Mouse (Mus musculus): ENCODE results near the gene Mss51. TPM values are rescaled to one million over a fixed set of nuclear protein-coding genes. Genes with fewer than 3 reads are reported as not detected.
A peak's percentile ranks its signal among the peaks of the same experiment; 100 is the strongest.

The Mss51 gene
- polyA plus RNA-seq, 2 experiments = 1.8 to 6.3 TPM

GRCm38 (mm10) chr14:20451765-20452331 lies 44.9 kb downstream of the Mss51 start, which contains the start of gene Cfap70:
Cfap70 (minus strand) TSS chr14:20452226.
- DNase-seq (ENCODE audit: low spot score) (peak; percentile 82), ATAC-seq (ENCODE audit: low FRiP score, low read depth) (peak; percentile 71)
- Histone ChIP-seq H3K9me3 (ENCODE audit: control insufficient read depth, low read length) (no peaks in the 10 kb centered on the region), H3K36me3 (ENCODE audit: control insufficient read depth, insufficient read depth, low read length) (peaks cover 16% of the 10 kb centered on the region), H3K4me3 (replicated peaks; ENCODE audit: low read length) (peak within 1 kb of the TSS; percentile 34), H3K9ac (ENCODE audit: low read depth, low read length, severe bottlenecking) (peak within 1 kb of the TSS; percentile 29; the same call in 1 of the 2 replicates), H3K4me2 (replicated peaks; ENCODE audit: low read depth, low read length, severe bottlenecking) (peak within 1 kb of the TSS; percentile 69), H3K4me1 (ENCODE audit: control insufficient read depth, insufficient read depth, low read length) (peaks cover 8% of the 10 kb centered on the region; the same call in 1 of the 2 replicates), H3K27me3 (ENCODE audit: control insufficient read depth, insufficient read depth, low read length) (no peaks in the 10 kb centered on the region), H3K27ac (replicated peaks; ENCODE audit: low read depth, low read length) (no peak within 1 kb of the TSS)
- TF ChIP-seq POLR2A (IDR thresholded peaks at IDR 0.05; ENCODE audit: borderline replicate concordance, extremely low read depth, insufficient read depth, insufficient read length) = no peak
- WGBS = 3% methylated on average over 15 of the region's 15 CpGs

GRCm38 (mm10) chr14:20451302-20451701 lies 45.4 kb downstream of the Mss51 start:
- DNase-seq (ENCODE audit: low spot score) (no peak), ATAC-seq (ENCODE audit: low FRiP score, low read depth) (no peak)
- no peak overlapping the region for H3K27ac ChIP-seq (replicated peaks; ENCODE audit: low read depth, low read length)
- WGBS = 14% methylated on average over 2 of the region's 2 CpGs
- peaks cover 10% of the 10 kb centered on the region for H3K36me3 ChIP-seq (ENCODE audit: control insufficient read depth, insufficient read depth, low read length)
- H3K27me3 ChIP-seq (ENCODE audit: control insufficient read depth, insufficient read depth, low read length) = no peaks in the 10 kb centered on the region
- peaks cover 8% of the 10 kb centered on the region; the same call in 1 of the 2 replicates for H3K4me1 ChIP-seq (ENCODE audit: control insufficient read depth, insufficient read depth, low read length)
- H3K4me2 ChIP-seq (replicated peaks; ENCODE audit: low read depth, low read length, severe bottlenecking) = peak overlapping the region; percentile 69
- 0 out of 2 replicates have a peak overlapping the region, but pooled peaks have one; percentile 29 for H3K9ac ChIP-seq (ENCODE audit: low read depth, low read length, severe bottlenecking)
- peak overlapping the region; percentile 34 for H3K4me3 ChIP-seq (replicated peaks; ENCODE audit: low read length)
- TF ChIP-seq POLR2A (IDR thresholded peaks at IDR 0.05; ENCODE audit: borderline replicate concordance, extremely low read depth, insufficient read depth, insufficient read length) = no peak
- H3K9me3 ChIP-seq (ENCODE audit: control insufficient read depth, low read length) = no peaks in the 10 kb centered on the region

- no peak for DNase-seq (ENCODE audit: low spot score)
- WGBS = 58% methylated on average over 12 of the region's 12 CpGs
- TF ChIP-seq POLR2A (IDR thresholded peaks at IDR 0.05; ENCODE audit: borderline replicate concordance, extremely low read depth, insufficient read depth, insufficient read length) = no peak
Observed at GRCm38 (mm10) chr14:20447209-20447608, 49.5 kb downstream of the Mss51 start.

GRCm38 (mm10) chr14:20442252-20442651 lies 54.4 kb downstream of the Mss51 start:
- Histone ChIP-seq H3K27me3 (ENCODE audit: control insufficient read depth, insufficient read depth, low read length) (no peaks in the 10 kb centered on the region), H3K27ac (replicated peaks; ENCODE audit: low read depth, low read length) (no peak overlapping the region), H3K4me1 (ENCODE audit: control insufficient read depth, insufficient read depth, low read length) (no peaks in the 10 kb centered on the region), H3K4me2 (replicated peaks; ENCODE audit: low read depth, low read length, severe bottlenecking) (no peak overlapping the region), H3K4me3 (replicated peaks; ENCODE audit: low read length) (no peak overlapping the region), H3K9me3 (ENCODE audit: control insufficient read depth, low read length) (no peaks in the 10 kb centered on the region), H3K36me3 (ENCODE audit: control insufficient read depth, insufficient read depth, low read length) (no peaks in the 10 kb centered on the region), H3K9ac (ENCODE audit: low read depth, low read length, severe bottlenecking) (no peak overlapping the region)
- DNase-seq (ENCODE audit: low spot score) = no peak
- 72% methylated on average over 17 of the region's 17 CpGs for WGBS
- ATAC-seq (ENCODE audit: low FRiP score, low read depth) = no peak
- no peak for TF ChIP-seq POLR2A (IDR thresholded peaks at IDR 0.05; ENCODE audit: borderline replicate concordance, extremely low read depth, insufficient read depth, insufficient read length)

More at GRCm38 (mm10) chr14:20447209-20447608, 49.5 kb downstream of the Mss51 start:
- H3K4me1 ChIP-seq (ENCODE audit: control insufficient read depth, insufficient read depth, low read length) = peaks cover 8% of the 10 kb centered on the region; the same call in 1 of the 2 replicates
- no peak overlapping the region for H3K27ac ChIP-seq (replicated peaks; ENCODE audit: low read depth, low read length)
- no peaks in the 10 kb centered on the region for H3K36me3 ChIP-seq (ENCODE audit: control insufficient read depth, insufficient read depth, low read length)
- H3K9me3 ChIP-seq (ENCODE audit: control insufficient read depth, low read length) = no peaks in the 10 kb centered on the region
- H3K4me2 ChIP-seq (replicated peaks; ENCODE audit: low read depth, low read length, severe bottlenecking) = no peak overlapping the region
- no peaks in the 10 kb centered on the region for H3K27me3 ChIP-seq (ENCODE audit: control insufficient read depth, insufficient read depth, low read length)
- H3K9ac ChIP-seq (ENCODE audit: low read depth, low read length, severe bottlenecking) = no peak overlapping the region
- no peak for ATAC-seq (ENCODE audit: low FRiP score, low read depth)
- no peak overlapping the region for H3K4me3 ChIP-seq (replicated peaks; ENCODE audit: low read length)

GRCm38 (mm10) chr14:20436976-20437375 lies 59.7 kb downstream of the Mss51 start:
- Histone ChIP-seq H3K4me1 (ENCODE audit: control insufficient read depth, insufficient read depth, low read length) (no peaks in the 10 kb centered on the region), H3K4me3 (replicated peaks; ENCODE audit: low read length) (no peak overlapping the region), H3K9me3 (ENCODE audit: control insufficient read depth, low read length) (no peaks in the 10 kb centered on the region), H3K27me3 (ENCODE audit: control insufficient read depth, insufficient read depth, low read length) (no peaks in the 10 kb centered on the region), H3K9ac (ENCODE audit: low read depth, low read length, severe bottlenecking) (no peak overlapping the region), H3K4me2 (replicated peaks; ENCODE audit: low read depth, low read length, severe bottlenecking) (no peak overlapping the region), H3K36me3 (ENCODE audit: control insufficient read depth, insufficient read depth, low read length) (no peaks in the 10 kb centered on the region), H3K27ac (replicated peaks; ENCODE audit: low read depth, low read length) (no peak overlapping the region)
- TF ChIP-seq POLR2A (IDR thresholded peaks at IDR 0.05; ENCODE audit: borderline replicate concordance, extremely low read depth, insufficient read depth, insufficient read length) = no peak
- no peak for ATAC-seq (ENCODE audit: low FRiP score, low read depth)
- 70% methylated on average over 6 of the region's 6 CpGs for WGBS
- DNase-seq (ENCODE audit: low spot score) = no peak

Other genes with a start within 250 kb of the Mss51 start
- not detected in 2 replicates for gene Kcnk16, start 227.7 kb downstream of the Mss51 start, polyA plus RNA-seq (2012; rRNA removed)
- not detected in 2 replicates for gene Kcnk16, start 227.7 kb downstream of the Mss51 start, polyA plus RNA-seq (2014; fragmentation: Nextera tagmentation; extraction: Ambion mirVana)
- 23.4 and 30.0 TPM in 2 replicates for gene Nudt13, start 202.2 kb downstream of the Mss51 start, polyA plus RNA-seq (2012; rRNA removed)
- 14.1 and 14.3 TPM in 2 replicates for gene Nudt13, start 202.2 kb downstream of the Mss51 start, polyA plus RNA-seq (2014; fragmentation: Nextera tagmentation; extraction: Ambion mirVana)
- 30.6 and 31.0 TPM in 2 replicates for gene Ecd, start 148.8 kb downstream of the Mss51 start, polyA plus RNA-seq (2012; rRNA removed)
- 46.4 and 52.4 TPM in 2 replicates for gene Ecd, start 148.8 kb downstream of the Mss51 start, polyA plus RNA-seq (2014; fragmentation: Nextera tagmentation; extraction: Ambion mirVana)
- 49.3 and 53.5 TPM in 2 replicates for gene Fam149b, start 148.7 kb downstream of the Mss51 start, polyA plus RNA-seq (2012; rRNA removed)
- 38.9 and 45.5 TPM in 2 replicates for gene Fam149b, start 148.7 kb downstream of the Mss51 start, polyA plus RNA-seq (2014; fragmentation: Nextera tagmentation; extraction: Ambion mirVana)
- gene Dnajc9, start 108.0 kb downstream of the Mss51 start, polyA plus RNA-seq (2012; rRNA removed) = 104 and 132 TPM in 2 replicates
- gene Dnajc9, start 108.0 kb downstream of the Mss51 start, polyA plus RNA-seq (2014; fragmentation: Nextera tagmentation; extraction: Ambion mirVana) = 151 and 152 TPM in 2 replicates
- 62.9 and 63.5 TPM in 2 replicates for gene Mrps16, start 103.3 kb downstream of the Mss51 start, polyA plus RNA-seq (2012; rRNA removed)
- gene Mrps16, start 103.3 kb downstream of the Mss51 start, polyA plus RNA-seq (2014; fragmentation: Nextera tagmentation; extraction: Ambion mirVana) = 99.0 and 99.7 TPM in 2 replicates
- 0.18 and 0.30 TPM in 2 replicates for gene Cfap70, start 44.7 kb downstream of the Mss51 start, polyA plus RNA-seq (2012; rRNA removed)
- gene Cfap70, start 44.7 kb downstream of the Mss51 start, polyA plus RNA-seq (2014; fragmentation: Nextera tagmentation; extraction: Ambion mirVana) = 0.15 and 0.76 TPM in 2 replicates
- gene Anxa7, start 16.8 kb downstream of the Mss51 start, polyA plus RNA-seq (2012; rRNA removed) = 50.5 and 52.8 TPM in 2 replicates
- gene Anxa7, start 16.8 kb downstream of the Mss51 start, polyA plus RNA-seq (2014; fragmentation: Nextera tagmentation; extraction: Ambion mirVana) = 45.5 and 46.5 TPM in 2 replicates
- gene Ppp3cb, start 49.7 kb upstream of the Mss51 start, polyA plus RNA-seq (2012; rRNA removed) = 82.6 and 88.4 TPM in 2 replicates
- 67.1 and 69.9 TPM in 2 replicates for gene Ppp3cb, start 49.7 kb upstream of the Mss51 start, polyA plus RNA-seq (2014; fragmentation: Nextera tagmentation; extraction: Ambion mirVana)
- 16.3 and 17.3 TPM in 2 replicates for gene Usp54, start 144.2 kb upstream of the Mss51 start, polyA plus RNA-seq (2012; rRNA removed)
- 9.6 and 11.0 TPM in 2 replicates for gene Usp54, start 144.2 kb upstream of the Mss51 start, polyA plus RNA-seq (2014; fragmentation: Nextera tagmentation; extraction: Ambion mirVana)
- 6.9 and 8.5 TPM in 2 replicates for gene Myoz1, start 159.6 kb upstream of the Mss51 start, polyA plus RNA-seq (2012; rRNA removed)
- gene Myoz1, start 159.6 kb upstream of the Mss51 start, polyA plus RNA-seq (2014; fragmentation: Nextera tagmentation; extraction: Ambion mirVana) = 3.8 and 9.7 TPM in 2 replicates
- 25.4 and 27.1 TPM in 2 replicates for gene Synpo2l, start 171.5 kb upstream of the Mss51 start, polyA plus RNA-seq (2012; rRNA removed)
- 25.2 and 31.5 TPM in 2 replicates for gene Synpo2l, start 171.5 kb upstream of the Mss51 start, polyA plus RNA-seq (2014; fragmentation: Nextera tagmentation; extraction: Ambion mirVana)
- gene Sec24c, start 177.4 kb upstream of the Mss51 start, polyA plus RNA-seq (2012; rRNA removed) = 149 and 207 TPM in 2 replicates
- gene Sec24c, start 177.4 kb upstream of the Mss51 start, polyA plus RNA-seq (2014; fragmentation: Nextera tagmentation; extraction: Ambion mirVana) = 77.2 and 84.0 TPM in 2 replicates
- gene Fut11, start 198.1 kb upstream of the Mss51 start, polyA plus RNA-seq (2012; rRNA removed) = 22.6 and 26.7 TPM in 2 replicates
- gene Fut11, start 198.1 kb upstream of the Mss51 start, polyA plus RNA-seq (2014; fragmentation: Nextera tagmentation; extraction: Ambion mirVana) = 26.9 and 29.2 TPM in 2 replicates
- 62.8 and 131 TPM in 2 replicates for gene Chchd1, start 206.1 kb upstream of the Mss51 start, polyA plus RNA-seq (2012; rRNA removed)
- 187 and 202 TPM in 2 replicates for gene Chchd1, start 206.1 kb upstream of the Mss51 start, polyA plus RNA-seq (2014; fragmentation: Nextera tagmentation; extraction: Ambion mirVana)
- 195 and 272 TPM in 2 replicates for gene Zswim8, start 210.7 kb upstream of the Mss51 start, polyA plus RNA-seq (2012; rRNA removed)
- gene Zswim8, start 210.7 kb upstream of the Mss51 start, polyA plus RNA-seq (2014; fragmentation: Nextera tagmentation; extraction: Ambion mirVana) = 38.9 and 43.7 TPM in 2 replicates
- gene Ndst2, start 237.7 kb upstream of the Mss51 start, polyA plus RNA-seq (2012; rRNA removed) = 65.9 and 74.0 TPM in 2 replicates
- gene Ndst2, start 237.7 kb upstream of the Mss51 start, polyA plus RNA-seq (2014; fragmentation: Nextera tagmentation; extraction: Ambion mirVana) = 36.5 and 41.4 TPM in 2 replicates

All from limb, embryonic 14.5 days (tissue).